Mouse (Mus musculus) bone marrow, adult 2 months (tissue): ENCODE results near the gene Btrc.

Source experiments
- CTCF ChIP-seq: fragments of 200-500 bp; IDR thresholded peaks from 2 replicates; pipeline ENCODE4 v1.5.1; 2011; ENCODE audit warnings: low read length, control low read depth; ENCODE audit not compliant: control insufficient read depth, insufficient read depth
- POLR2A ChIP-seq: fragments of 200-500 bp; IDR thresholded peaks from 2 replicates; pipeline ENCODE4 v1.6.1; 2011; ENCODE audit warnings: low read depth, mild to moderate bottlenecking, control low read depth, low read length, borderline replicate concordance; ENCODE audit not compliant: control insufficient read depth

DNA sequence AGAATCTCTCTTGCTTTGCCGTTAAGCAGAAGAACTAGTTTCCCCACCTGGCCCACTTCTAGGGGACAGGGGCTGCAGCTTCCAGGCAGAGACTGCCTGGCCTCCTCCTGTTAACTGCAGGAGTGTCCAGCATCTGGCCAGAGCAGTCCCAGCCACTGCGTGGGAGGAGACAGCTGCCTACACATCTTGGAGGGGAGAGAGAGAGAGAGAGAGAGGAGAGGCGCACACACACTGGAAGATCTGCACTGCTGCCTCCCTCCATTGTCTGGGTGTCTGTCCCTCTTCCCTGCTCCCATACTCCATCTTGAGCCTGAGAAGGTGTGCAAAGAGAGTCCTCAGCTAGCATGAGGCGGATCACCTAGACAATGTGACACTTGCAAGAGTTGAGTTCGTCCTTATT, 165.8 kb downstream of the Btrc start:
- TF ChIP-seq POLR2A = no peak
- no peak for TF ChIP-seq CTCF
